Mouse (Mus musculus) forebrain, embryonic 10.5 days (tissue): ENCODE measurements at regions not wholly inside any gene's neighbourhood (a gene's known extent, or its start where the extent isn't known, plus 50 kb on each side); places are given as distances from the start of the nearest gene placed in this dataset. TPM values are rescaled to one million over a fixed set of nuclear protein-coding genes. Genes with fewer than 3 reads are reported as not detected.

Experiments
- DNase-seq: peaks from one replicate; pipeline ENCODE4 v3.0.0-alpha.2; 2017; ENCODE audit warnings: low spot score; ENCODE audit errors: extremely low spot score
- H3K27ac ChIP-seq: fragments of 300-500 bp; sonication (generic); 2 replicates; pipeline ENCODE4 v1.5.1; 2016; ENCODE audit warnings: mild to moderate bottlenecking
- H3K27me3 ChIP-seq: fragments of 300-500 bp; sonication (generic); 2 replicates; pipeline ENCODE4 v1.6.1; 2016; ENCODE audit warnings: mild to moderate bottlenecking; ENCODE audit not compliant: poor library complexity, severe bottlenecking
- H3K36me3 ChIP-seq: fragments of 300-500 bp; sonication (generic); replicated peaks from 2 replicates; pipeline ENCODE4 v1.6.1; 2016; ENCODE audit warnings: mild to moderate bottlenecking, moderate library complexity
- H3K4me1 ChIP-seq: fragments of 300-500 bp; sonication (generic); 2 replicates; pipeline ENCODE4 v1.6.1; 2016
- H3K4me3 ChIP-seq: fragments of 300-500 bp; sonication (generic); 2 replicates; pipeline ENCODE4 v1.5.1; 2016; ENCODE audit warnings: mild to moderate bottlenecking, moderate library complexity
- H3K9me3 ChIP-seq: fragments of 300-500 bp; sonication (generic); 2 replicates; pipeline ENCODE4 v1.6.1; 2016; ENCODE audit warnings: mild to moderate bottlenecking, moderate library complexity
- WGBS: fragments of 180-500 bp; shearing (Covaris S2); methylation state at CpG from one replicate; pipeline ENCODE4 v1.1.7; 2016; 5-methylcytosine and 5-hydroxymethylcytosine counted together
- microRNA-seq: library from miRNA; unstranded; fragments of <30 nt; microRNA quantifications from one replicate; pipeline ENCODE4, GENCODE M21; 2017

GRCm38 (mm10) chr3:137807423-137807822 lies 56.9 kb upstream of the H2afz start:
- Histone ChIP-seq H3K4me3 (no peak overlapping the region), H3K27ac (no peak overlapping the region), H3K36me3 (no peaks in the 10 kb centered on the region), H3K9me3 (no peaks in the 10 kb centered on the region), H3K4me1 (no peaks in the 10 kb centered on the region), H3K27me3 (no peaks in the 10 kb centered on the region)
- WGBS: 62% methylated on average over 1 of the region's 1 CpGs
- DNase-seq: no peak

DNA sequence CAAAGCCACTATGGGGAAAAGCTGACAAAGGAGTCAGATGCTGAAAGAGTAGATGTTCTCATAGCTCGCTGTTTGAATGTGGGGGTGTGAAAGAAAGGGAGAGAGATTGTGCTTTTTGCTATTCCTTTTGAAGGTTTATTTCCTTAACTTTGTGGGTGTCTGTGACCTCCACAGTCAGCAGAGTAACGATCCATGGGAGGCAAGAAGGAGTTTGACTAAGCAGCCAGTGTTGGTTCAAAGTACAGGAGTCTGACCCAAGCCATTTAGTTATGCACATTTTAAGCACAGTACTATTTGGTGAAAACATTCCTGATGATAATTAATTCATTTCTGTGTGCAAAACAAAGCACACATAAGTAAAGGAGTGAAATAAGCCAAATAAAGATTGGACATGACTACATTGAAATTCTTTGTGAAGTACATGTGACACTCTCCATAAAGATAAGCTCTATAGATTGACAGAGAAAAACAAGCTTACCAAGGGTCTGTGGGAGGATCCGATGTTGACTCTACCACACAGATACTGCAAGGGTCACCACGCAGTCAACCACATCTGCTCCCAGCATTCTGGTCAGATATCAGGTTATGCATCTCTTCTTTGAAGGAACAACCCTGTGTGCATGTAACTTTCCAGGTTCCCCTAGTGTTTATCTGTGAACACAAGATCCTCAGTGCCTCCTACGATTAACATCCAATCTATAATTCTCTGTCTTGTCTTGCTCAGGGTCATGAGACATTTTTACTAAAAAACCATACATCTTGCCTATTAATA lies 56.2 kb upstream of the H2afz start:
- no peak for DNase-seq
- H3K36me3 ChIP-seq: no peaks in the 10 kb centered on the region
- no peaks in the 10 kb centered on the region for H3K9me3 ChIP-seq
- H3K4me3 ChIP-seq: no peak overlapping the region
- H3K27ac ChIP-seq: no peak overlapping the region
- 84% methylated on average over 5 of the region's 5 CpGs for WGBS
- H3K27me3 ChIP-seq: no peaks in the 10 kb centered on the region
- no peaks in the 10 kb centered on the region for H3K4me1 ChIP-seq

DNA sequence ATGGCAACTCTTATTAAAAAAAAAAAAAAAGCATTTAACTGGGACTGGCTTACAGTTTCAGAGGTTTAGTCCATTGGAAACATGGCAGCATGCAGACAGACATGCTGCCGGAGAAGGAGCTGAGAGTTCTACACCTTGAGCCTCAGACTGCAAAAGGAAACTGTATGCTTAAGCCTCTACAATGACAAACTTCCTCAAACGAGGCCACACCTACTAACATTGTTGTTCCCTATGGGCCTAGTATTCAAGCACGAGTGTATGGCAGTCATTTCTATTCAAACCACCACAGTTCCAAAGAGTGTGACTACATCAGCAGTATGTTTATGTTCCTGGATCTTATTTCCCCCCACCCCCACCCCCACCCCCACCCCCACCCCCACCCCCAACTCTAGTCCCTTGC lies 54.2 kb upstream of the H2afz start:
- no peaks in the 10 kb centered on the region for H3K4me1 ChIP-seq
- H3K27me3 ChIP-seq: no peaks in the 10 kb centered on the region
- no peak overlapping the region for H3K4me3 ChIP-seq
- no peak for DNase-seq
- no peaks in the 10 kb centered on the region for H3K36me3 ChIP-seq
- no peak overlapping the region for H3K27ac ChIP-seq
- no peaks in the 10 kb centered on the region for H3K9me3 ChIP-seq
- WGBS: 78% methylated on average over 3 of the region's 3 CpGs

Small RNA genes in the stretch of these regions (microRNA-seq; reads per million reads assigned to microRNA genes)
- gene Mir6380: not detected
